Mouse (Mus musculus): ENCODE measurements around the gene Nipal1.
A peak's percentile ranks its signal among the peaks of the same experiment; 100 is the strongest.

Gene Nipal1

DNA sequence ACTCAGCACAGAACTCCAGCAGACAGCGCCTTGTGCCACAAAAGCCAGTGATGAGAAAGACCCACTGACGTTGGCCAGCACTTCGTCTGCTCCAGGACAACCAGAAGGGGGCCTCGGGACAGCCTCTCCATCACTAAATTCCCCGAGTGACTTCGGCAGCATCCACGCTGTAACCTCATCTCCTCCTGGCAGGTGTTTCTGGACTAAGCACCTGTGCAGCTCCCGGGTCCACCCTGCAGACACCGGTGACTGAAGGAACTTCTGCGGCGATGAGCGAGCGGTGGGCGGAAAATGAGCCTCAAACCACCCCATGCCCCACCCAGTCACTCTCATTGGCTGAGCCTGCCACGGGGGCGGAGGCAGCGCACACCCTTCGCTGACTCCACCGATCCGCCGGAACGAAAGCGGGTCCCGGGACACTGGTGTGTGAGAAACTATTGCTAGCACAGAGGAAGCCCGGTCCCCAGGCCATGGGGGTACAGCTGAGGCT is at the start of gene Nipal1:
TSS of gene Nipal1 (plus strand) at position 378 of the 490 bp plus-strand sequence.
- no peak for DNase-seq (ENCODE audit: low read depth, low spot score)

DNA sequence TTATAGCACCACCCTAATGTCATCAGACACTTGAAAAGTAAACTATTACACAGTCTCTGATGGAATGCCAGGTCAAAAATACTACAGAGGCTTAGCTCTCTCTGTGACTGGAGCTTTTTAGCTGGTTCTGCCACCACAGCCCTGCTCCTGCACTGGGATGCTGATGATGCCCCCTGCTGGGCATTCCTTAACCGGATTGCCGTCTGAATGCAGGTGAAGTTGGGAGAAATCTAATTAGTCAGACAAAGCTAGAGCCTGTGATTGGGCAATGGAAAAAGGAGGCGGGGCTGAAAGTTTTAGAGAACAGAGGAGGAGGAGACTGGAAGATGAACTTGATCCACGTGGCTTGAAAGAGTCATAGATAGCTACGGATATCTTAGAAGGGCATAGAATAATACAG is 46.6 kb upstream of the Nipal1 start:
- DNase-seq (ENCODE audit: low read depth, low spot score) = peak; percentile 3

DNA sequence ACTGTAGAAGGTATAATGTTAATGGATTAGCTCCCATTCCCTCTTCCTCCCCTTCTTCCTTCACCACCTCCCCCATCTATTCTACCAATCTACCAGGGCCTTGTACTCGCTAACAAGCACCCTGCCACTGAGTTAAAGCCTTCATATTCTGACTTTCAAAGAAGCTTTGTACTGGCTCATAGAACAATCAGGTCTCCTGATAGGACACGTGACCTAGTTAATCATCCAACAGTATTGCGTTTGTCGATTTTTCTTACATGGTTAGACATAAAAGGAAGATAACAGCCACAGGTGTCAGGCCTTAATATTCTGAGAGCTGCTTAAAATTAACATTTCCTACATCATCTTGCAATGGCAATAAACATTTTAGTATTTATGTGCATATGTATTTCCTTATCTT is 44.5 kb upstream of the Nipal1 start:
- no peak for DNase-seq (ENCODE audit: low read depth, low spot score)

DNA sequence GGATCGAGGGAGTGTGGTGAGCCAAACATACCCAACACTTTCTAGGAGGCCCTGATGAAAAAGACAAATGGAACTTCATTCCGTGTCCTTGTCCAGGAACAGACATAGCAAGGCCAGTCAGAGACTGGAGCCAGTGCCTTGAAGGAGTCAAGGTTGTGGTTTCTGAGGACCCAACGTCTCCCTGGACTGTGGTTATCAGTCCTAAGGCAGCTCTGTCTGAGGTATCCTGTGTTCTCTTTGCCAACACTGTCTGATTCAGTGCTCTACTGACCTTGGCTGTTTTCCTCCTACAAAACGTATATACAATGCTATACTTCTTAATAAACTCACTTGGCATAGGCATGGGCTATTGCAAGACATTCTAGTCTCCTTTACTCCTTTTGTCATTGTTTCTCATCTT is 30.2 kb upstream of the Nipal1 start:
- no peak for DNase-seq (ENCODE audit: low read depth, low spot score)

DNA sequence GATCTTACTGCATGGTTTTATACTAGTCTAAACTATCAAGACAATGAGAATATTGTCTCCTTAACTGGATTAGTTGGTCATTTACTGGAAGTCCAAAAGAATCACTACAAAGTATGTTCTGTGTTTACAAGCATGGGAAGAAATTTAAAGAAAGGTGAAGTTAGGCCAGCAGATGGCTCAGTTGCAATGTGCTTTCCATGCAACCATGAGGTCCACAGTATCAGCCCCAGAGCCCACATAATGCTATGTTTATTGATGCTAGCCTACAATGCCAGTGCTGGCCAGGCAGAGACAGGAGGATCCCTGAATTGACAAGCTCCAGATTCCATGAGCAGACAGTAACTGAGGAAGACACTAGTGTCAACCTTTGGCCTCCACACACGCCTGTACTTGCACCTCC is 26.6 kb upstream of the Nipal1 start:
- DNase-seq (ENCODE audit: low read depth, low spot score) = no peak

DNA sequence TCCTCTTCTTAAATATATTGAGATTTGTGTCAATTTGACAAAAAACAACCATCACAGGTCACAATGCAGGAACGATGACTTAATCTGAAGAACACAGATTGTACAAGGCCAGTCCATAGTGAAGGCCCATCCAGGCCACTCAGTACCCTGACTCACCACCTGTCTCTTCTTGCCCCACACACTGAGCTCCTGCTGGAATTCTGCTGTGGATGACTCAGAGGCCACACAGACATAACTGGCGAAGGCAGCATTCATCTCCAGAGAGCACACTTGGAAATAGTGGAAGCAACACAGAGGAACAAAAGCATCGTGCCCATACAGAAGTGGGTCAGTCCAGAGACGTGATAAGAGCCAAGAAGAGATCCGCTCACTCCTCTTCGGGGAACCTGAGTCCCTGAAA is 17.6 kb upstream of the Nipal1 start:
- DNase-seq (ENCODE audit: low read depth, low spot score) = no peak

DNA sequence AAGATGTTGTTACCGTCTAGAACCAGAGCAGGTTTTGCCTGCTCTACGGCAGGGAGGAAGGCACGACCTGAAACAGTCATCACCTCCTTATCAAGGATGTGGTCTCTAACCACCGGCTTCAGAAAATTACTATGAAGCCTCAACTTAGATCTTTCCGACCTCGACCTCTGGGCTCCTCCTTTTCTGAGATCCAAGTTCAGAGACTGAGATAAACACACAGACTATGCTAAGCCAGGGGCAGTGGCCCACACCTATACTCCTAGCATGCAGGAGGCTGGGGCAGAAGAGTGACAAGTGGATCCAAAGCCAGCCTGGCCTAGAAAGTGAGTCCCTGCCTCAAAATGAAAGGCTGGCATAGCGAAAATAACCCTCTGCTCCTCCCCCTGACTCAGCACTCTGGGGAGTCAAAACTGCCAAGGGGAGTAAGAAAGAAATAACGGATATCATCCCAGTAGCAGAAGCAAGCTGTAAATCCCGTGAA is 12.8 kb upstream of the Nipal1 start:
- no peak for DNase-seq (ENCODE audit: low read depth, low spot score)

DNA sequence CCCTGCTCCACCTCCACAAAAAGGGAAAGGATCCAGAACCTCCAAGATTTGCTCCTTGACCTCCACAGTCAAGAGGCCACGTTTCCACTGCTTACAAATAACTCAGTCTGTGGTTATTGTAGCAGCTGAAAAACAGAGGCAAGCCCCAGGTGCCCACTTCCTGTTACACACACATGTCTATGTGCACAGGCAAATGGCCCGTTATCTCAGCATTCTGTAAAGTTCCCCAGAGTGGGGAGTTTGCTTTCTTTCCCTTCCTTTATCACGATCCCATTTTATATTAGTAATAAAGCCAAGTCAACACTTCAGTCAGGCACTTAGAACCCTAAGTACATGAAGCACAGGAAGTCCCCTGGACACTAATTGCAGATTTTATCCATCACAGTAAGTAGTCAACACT is 11.5 kb upstream of the Nipal1 start:
- no peak for DNase-seq (ENCODE audit: low read depth, low spot score)

DNA sequence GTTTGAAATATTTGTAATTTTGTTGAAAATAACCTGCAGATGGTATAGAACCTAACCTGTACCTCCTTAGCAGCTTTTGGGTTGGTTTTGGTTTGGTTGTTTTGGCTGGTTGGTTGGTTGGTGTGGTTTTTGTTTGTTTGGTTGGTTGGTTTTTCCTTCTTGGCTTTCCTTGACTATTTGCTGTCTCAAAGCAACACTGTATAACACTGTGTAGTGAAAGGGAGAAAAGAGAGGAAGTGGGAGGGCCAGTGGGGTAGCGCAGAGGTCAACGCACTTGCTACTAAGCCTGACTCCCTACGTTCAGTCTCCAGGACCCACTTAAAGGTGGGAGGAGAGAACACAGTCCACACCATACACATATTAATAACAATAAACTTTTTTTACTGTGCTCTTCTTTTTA is 11.0 kb upstream of the Nipal1 start:
- no peak for DNase-seq (ENCODE audit: low read depth, low spot score)

DNA sequence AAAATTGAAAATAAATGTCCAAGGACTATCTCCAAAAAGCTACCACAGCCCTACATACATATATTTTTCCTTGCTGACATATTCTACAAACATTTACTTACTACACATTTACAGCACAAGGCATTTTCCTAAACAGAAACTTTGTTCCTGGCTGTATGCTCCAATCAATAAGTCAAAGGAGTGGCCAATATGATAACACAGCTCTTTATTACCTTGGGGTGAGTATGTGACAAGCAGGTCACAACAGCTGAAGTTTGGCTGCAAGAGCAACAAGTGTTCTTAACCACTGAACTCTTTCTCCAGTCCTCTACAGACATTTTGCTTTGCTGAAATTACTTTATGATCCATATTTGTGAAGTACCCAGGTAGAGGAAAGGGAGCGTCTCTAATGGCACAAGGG is 7.5 kb upstream of the Nipal1 start:
- no peak for DNase-seq (ENCODE audit: low read depth, low spot score)

DNA sequence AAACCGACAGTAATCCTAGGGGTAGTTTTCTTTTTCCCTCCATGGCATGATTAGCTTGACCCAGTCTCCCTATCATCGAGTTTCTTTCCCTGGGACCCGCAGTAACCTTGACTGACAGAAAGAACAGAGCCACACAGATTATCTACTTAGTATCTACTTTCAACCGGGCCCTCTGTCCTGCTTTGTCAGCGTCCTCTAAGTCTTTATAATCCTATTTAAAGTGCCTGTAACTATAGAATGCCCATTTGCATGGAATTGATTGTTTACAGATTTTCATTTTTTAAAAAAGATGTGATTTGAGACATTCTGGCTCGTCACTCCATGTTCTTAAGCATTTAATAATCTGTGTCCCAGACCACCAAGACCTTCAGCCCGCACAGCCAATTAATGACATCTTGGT is 3.9 kb upstream of the Nipal1 start:
- no peak for DNase-seq (ENCODE audit: low read depth, low spot score)

DNA sequence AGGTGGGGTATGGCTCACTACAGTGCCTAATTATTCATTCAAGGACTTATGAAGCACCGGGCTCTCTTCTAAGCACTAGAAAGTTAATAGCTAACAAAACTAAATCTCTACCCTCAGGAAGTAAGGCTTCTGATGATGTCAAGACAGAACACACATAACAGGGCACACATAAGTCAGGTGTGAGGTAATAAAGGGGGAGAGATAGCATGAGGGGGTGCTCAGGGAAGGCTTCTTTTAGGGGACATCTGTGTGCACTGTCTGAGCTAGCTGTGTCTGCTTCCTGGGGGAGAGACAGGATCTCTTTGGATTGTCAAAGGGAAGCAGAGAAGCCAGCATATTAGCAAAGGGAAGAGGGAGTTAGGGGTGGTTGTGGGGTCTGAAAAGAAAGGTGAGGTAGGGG is 3.4 kb upstream of the Nipal1 start, which contains the start of gene Cnga1:
TSS of gene Cnga1 (minus strand) at position 101 of the 400 bp plus-strand sequence.
- no peak for DNase-seq (ENCODE audit: low read depth, low spot score)

DNA sequence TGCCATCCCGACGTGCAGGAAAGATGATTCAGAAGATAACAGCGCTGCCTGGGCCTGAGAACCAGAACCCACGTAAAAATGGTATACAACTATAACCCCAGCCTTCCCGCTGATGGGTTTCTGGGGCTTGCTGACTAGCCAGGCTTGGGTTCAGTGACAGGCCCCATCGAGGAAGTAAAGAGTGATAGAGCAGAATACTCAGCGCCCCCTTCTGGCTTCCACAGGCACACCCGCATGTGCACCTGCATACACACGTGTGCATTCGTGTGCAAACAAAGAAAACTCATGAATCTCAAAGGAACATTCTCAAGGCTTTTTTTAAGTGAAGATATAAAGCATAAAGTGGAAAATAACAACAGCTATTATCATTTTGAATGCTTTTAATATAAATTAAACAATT is 1.5 kb upstream of the Nipal1 start:
- no peak for DNase-seq (ENCODE audit: low read depth, low spot score)

DNA sequence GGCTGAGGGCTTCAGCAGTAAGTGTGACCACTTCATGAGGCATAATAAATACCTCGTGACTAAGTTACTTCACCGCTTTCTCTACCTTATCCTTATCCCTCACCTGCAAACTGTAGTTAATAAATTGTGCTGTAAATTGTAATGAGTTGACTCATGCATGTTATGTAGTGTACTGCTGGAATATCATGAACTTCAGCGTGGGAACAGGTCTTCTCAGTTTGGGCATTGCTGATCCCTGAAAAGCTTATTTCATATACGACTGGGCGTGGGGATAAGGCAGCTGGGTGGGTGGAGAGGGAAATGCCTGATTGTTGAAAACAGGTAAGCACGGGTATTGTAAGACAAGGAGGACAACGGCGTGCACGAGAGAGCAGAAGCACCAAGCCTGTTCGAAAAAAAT is 599 bp upstream of the Nipal1 start:
- no peak for DNase-seq (ENCODE audit: low read depth, low spot score)

DNA sequence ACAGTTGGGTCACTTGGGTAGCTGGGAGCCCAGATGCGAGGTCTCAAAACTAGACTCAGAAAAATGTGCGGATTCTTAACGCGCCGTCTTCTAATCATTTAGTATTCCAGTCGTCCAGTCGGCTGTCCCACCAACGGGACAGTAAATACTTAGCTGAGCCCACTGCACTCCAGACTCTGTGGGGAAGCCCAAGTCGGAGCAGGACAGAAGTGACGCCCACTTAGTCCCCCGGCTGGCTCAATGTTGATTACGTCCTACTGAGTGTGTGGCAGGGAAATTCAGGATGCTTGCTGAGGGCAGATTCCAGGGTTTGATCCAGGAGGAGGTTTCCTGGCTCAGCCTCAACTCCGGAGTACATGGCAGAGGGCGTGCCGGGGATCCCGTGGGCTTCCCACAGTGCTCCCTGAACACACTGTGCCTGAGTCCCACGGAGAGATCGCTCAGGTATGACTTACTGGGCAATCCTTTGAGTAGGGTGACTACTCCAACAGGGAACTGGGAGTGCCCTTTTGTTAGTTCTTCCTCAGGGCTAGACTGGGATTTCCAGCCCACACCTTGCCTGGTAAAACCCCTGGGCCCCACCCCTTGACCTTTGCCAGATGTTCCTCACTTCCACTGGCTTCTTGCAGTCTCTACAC is 482 bp downstream of the Nipal1 start:
- DNase-seq (ENCODE audit: low read depth, low spot score) = no peak

DNA sequence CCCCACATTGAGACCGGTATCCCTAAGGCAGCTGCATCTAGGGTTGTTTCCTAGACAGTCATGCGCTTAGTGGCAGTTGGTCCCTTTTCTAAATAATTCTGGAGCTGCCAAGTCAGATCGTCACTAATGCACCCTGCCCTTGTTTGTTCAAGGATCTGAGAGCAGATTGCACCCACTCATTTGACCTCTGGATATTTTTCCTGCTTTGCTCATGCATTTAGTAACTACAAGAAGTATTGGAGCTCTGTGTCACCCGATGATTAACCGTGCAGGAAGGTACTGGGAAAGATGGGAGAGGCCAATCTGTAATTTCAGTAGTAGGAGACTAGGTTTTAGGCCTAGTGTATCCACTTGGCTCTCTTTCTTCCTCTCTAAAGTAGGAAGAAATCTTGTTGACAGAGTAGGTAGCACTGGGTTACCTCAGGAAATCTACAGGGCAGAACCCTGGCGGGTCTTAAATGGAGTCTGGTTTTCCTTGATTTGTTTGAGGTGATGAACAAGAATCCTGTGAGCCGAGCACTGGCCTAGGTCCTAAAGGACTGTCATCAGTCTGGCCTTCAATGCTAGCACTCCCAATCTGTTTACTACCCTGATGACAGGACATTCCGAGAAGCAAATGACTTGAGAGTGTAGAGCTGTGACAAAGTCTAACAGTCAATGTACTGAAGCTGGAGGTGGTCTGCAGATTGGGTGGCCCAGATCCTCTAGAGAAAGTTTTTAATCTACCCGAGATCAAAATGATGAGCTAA is 1.6 kb downstream of the Nipal1 start:
- DNase-seq (ENCODE audit: low read depth, low spot score) = no peak

DNA sequence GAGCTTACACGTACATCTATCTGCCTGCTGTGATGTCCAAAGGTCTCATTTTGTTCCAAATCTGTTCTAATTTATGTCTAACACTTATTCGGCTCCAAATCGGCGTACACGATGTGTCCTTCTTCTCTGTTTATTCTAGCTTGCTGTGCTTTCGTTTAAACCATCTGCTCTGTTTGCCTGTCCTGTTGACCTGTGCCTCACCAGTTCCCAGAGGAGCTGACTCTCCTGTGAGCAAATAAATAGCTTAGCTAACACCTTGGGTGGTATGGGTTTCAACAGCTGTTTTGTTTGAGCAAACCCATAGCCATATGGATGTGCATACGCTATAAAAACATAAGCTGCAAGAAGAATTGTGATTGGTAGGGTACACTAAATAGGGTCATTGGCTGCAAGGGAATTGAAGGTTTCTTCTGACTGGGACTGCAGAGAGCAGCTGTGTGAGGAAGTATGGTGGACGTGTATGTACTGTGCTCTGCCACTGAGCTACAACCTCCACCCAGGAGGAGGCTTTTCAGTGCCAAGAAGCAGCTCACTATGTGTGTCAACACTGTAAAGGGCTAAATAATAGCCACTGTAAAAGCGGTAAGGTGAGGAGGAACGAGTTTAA is 5.6 kb downstream of the Nipal1 start:
- DNase-seq (ENCODE audit: low read depth, low spot score) = no peak

DNA sequence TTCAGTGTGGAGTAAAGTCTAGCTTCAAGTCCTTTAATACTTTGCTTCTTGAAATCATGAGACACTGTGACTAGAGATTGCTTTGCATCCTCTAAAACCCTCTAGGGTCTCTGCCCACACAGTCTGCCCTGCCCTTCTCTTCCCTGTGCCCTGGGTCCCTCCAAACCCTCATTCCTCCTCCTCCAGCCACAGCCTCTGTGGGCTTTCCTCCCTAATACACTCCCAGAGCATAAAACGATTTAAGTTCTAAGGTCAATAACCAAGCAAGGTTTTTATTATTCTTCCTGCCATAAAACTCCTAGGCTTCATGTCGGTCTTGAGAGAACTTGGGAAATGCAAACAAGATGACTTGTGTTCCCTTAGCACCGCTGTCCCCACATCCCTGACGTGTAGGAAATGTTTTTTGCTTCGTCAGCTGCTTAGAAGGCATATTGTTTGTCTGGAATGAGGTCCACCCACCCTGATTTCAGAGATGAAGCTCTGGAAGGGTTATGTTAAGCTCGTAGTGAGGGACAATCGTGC is 8.7 kb downstream of the Nipal1 start:
- no peak for DNase-seq (ENCODE audit: low read depth, low spot score)

DNA sequence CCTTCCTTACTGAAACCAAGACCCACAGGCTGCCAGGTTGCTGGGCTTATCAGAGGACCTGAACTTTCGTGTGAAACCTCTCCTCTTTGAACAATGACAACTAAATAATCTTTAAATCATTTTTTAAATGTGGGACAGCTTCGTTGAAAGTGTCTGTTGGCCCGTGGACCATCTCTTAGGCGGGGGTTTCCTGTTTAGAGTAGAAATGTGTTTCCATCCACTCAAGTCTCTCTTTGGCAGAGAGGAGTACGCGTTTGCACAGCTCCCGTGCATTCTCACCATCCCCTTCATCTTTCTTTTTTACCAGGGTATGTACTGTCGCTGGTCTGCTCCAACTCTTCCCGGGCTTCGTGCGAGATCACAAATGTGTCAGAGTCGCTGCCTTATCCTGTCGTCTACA is 10.8 kb downstream of the Nipal1 start:
- no peak for DNase-seq (ENCODE audit: low read depth, low spot score)

DNA sequence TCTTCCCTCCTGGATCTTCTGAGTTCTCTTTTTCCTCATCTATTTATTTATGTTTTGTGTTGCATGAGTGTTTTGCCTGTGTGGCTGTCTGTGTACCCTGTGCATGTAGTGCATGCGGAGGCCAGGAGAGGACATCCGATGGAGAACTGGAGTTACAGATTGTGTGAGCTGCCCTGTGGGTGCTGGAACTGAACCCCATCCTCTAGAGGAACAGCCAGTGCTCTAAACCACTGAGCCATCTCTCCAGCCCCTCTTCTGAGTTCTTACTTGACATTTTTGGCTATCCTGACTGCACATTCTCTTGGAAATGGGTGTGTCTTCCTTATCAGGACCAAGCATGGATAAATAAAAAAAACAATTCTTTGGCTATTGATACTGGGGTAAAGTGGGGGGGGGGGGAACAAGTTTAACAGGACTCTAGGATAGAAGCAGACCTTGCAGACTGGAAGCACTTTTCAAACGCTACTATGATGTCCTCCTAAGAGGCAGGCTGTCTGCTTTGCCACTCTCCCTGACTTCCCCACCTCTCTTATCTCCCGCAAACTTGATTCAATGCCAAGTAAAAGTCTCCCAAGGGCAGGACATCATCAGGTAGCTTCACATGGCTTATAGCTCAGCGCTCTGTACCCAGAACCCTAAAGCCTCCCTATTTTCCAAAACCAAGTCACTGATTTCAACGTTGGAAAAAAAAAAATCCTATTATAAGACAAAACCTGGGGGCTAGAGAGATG is 13.6 kb downstream of the Nipal1 start:
- no peak for DNase-seq (ENCODE audit: low read depth, low spot score)

DNA sequence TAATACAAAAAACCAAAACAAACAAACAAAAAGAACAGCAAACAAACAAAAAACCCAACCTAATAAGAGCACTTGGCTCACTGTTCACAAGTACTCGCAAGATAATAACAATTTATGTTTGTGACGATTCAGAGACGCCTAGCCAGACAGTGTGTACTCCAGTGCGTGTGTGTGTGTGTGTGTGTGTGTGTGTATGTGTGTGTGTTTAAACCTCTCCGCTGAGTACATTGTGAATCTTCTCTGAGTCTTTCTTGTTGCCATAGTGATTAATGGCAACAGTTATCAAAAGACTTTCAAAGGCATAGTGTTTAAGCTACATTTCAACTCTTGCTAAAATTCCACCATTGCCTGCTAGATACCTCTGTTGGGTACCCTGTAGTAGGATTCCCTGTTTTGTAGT is 16.5 kb downstream of the Nipal1 start:
- DNase-seq (ENCODE audit: low read depth, low spot score) = no peak

DNA sequence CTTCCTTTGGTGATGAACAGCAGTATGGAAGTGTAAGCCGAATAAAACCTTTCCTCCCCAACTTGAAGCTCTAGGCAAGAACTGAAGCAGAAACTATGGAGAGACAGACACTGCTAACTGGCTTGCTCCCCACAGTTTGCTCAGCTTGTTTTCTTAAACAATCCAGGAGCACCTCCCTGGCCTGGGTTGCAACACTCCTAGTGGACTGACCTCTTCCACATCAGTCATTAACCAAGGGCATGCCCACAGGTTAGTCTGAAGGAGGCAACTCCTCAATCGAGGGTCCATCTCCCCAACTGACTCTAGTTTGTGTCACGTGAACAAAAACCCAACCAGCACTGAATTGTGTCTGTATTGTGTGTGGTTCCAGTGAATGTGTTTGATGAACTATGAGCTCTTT is 17.3 kb downstream of the Nipal1 start:
- no peak for DNase-seq (ENCODE audit: low read depth, low spot score)
